In genomic region chr12:101974571-101974970, GRCm38 (mm10) we compare ENCODE assay signal across 9 mouse cellular contexts. TPM values are rescaled to one million over a fixed set of nuclear protein-coding genes. Genes with fewer than 3 reads are reported as not detected.
A peak's percentile ranks its signal among the peaks of the same experiment; 100 is the strongest.
DNase-seq lines count a peak whose midpoint lies in the region; ATAC-seq and TF ChIP-seq lines count a peak whose summit lies in the region.
"Had no signal": no experiment of that assay in that cellular context is flagged by ENCODE, and none has a peak within 500 bp of the region (broad histone marks: within the 10 kb centered on the region; RNA-seq: fewer than 3 reads in every experiment).

No protein-coding gene starts in this region.

- peaks cover 10% of the 10 kb centered on the region; the same call in 1 of the 2 replicates for H3K36me3 ChIP-seq in lung, embryonic 14.5 days (ENCODE audit: insufficient read depth)
- peaks cover 16% of the 10 kb centered on the region for H3K36me3 ChIP-seq in embryonic facial prominence, embryonic 13.5 days
- H3K36me3 ChIP-seq in limb, embryonic 10.5 days: peaks cover 24% of the 10 kb centered on the region
- H3K36me3 ChIP-seq in neural tube, embryonic 15.5 days: 0 out of 2 replicates have a peak, but pooled peaks cover 3% of the 10 kb centered on the region

- H3K4me2 ChIP-seq in lung, embryonic 14.5 days: peak overlapping the region; percentile 69
- peak overlapping the region; percentile 69 for H3K4me2 ChIP-seq in embryonic facial prominence, embryonic 13.5 days
- H3K4me2 ChIP-seq in neural tube, embryonic 15.5 days: peak overlapping the region; percentile 73

- H3K4me3 ChIP-seq in lung, embryonic 14.5 days (ENCODE audit: low read depth, low read length): peak overlapping the region; percentile 91
- H3K4me3 ChIP-seq in embryonic facial prominence, embryonic 13.5 days: peak overlapping the region; percentile 92
- H3K4me3 ChIP-seq in limb, embryonic 10.5 days: peak overlapping the region; percentile 98
- H3K4me3 ChIP-seq in neural tube, embryonic 15.5 days (replicated peaks): peak overlapping the region; percentile 86

- no peaks in the 10 kb centered on the region for H3K27me3 ChIP-seq in lung, embryonic 14.5 days (ENCODE audit: insufficient read depth, low read length)
- H3K27me3 ChIP-seq in embryonic facial prominence, embryonic 13.5 days: no peaks in the 10 kb centered on the region
- H3K27me3 ChIP-seq in limb, embryonic 10.5 days (ENCODE audit: low read depth, poor library complexity, severe bottlenecking): no peaks in the 10 kb centered on the region
- no peaks in the 10 kb centered on the region for H3K27me3 ChIP-seq in neural tube, embryonic 15.5 days (replicated peaks)

- no peaks in the 10 kb centered on the region; the same call in 1 of the 2 replicates for H3K4me1 ChIP-seq in lung, embryonic 14.5 days (ENCODE audit: insufficient read depth)
- peaks cover 27% of the 10 kb centered on the region for H3K4me1 ChIP-seq in embryonic facial prominence, embryonic 13.5 days
- H3K4me1 ChIP-seq in limb, embryonic 10.5 days: peaks cover 19% of the 10 kb centered on the region
- H3K4me1 ChIP-seq in neural tube, embryonic 15.5 days: peaks cover 29% of the 10 kb centered on the region

- ATAC-seq in lung, embryonic 14.5 days (ENCODE audit: insufficient read depth): no peak
- no peak for ATAC-seq in embryonic facial prominence, embryonic 13.5 days (ENCODE audit: insufficient number of reproducible peaks, insufficient read depth, low FRiP score, low TSS enrichment, low read depth)
- ATAC-seq in neural tube, embryonic 15.5 days (ENCODE audit: low FRiP score): no peak
- ATAC-seq in monocyte, adult 5-6 weeks (replicated peaks; ENCODE audit: insufficient number of reproducible peaks, low FRiP score, low TSS enrichment, poor library complexity, severe bottlenecking): no peak

- H3K27ac ChIP-seq in lung, embryonic 14.5 days (ENCODE audit: low read depth): 0 out of 2 replicates have a peak overlapping the region, but pooled peaks have one; percentile 94
- peak overlapping the region; percentile 94; the same call in 1 of the 2 replicates for H3K27ac ChIP-seq in embryonic facial prominence, embryonic 13.5 days
- peak overlapping the region; percentile 98; the same call in 1 of the 2 replicates for H3K27ac ChIP-seq in limb, embryonic 10.5 days
- peak overlapping the region; percentile 95; the same call in 1 of the 2 replicates for H3K27ac ChIP-seq in neural tube, embryonic 15.5 days (replicated peaks)

- DNase-seq in lung, embryonic 14.5 days: no peak
- no peak for DNase-seq in lung, postnatal 4 days
- DNase-seq in limb, embryonic 10.5 days (ENCODE audit: low spot score): no peak
- no peak for DNase-seq in left cerebral cortex, postnatal 4 days
- DNase-seq in cerebellum, postnatal 10 days: no peak
- DNase-seq: kidney, postnatal 36 days had no signal

- no peaks in the 10 kb centered on the region for H3K9me3 ChIP-seq in lung, embryonic 14.5 days (ENCODE audit: low read depth, low read length)
- H3K9me3 ChIP-seq in embryonic facial prominence, embryonic 13.5 days: no peaks in the 10 kb centered on the region
- no peaks in the 10 kb centered on the region for H3K9me3 ChIP-seq in limb, embryonic 10.5 days (replicated peaks)
- H3K9me3 ChIP-seq in neural tube, embryonic 15.5 days (replicated peaks): no peaks in the 10 kb centered on the region

- no peak for TF ChIP-seq CTCF in lung, embryonic 14.5 days (IDR thresholded peaks at IDR 0.05; ENCODE audit: low read depth)

- peak overlapping the region; percentile 95 for H3K9ac ChIP-seq in lung, embryonic 14.5 days
- H3K9ac ChIP-seq in embryonic facial prominence, embryonic 13.5 days: peak overlapping the region; percentile 95
- H3K9ac ChIP-seq in neural tube, embryonic 15.5 days (replicated peaks): peak overlapping the region; percentile 90

- intact Hi-C loops in left cerebral cortex, postnatal 4 days (cut with DNase I): no loop called here

- WGBS in lung, embryonic 14.5 days: 19% methylated on average over 1 of the region's 1 CpGs
- 19% methylated on average over 1 of the region's 1 CpGs for WGBS in embryonic facial prominence, embryonic 13.5 days
- 30% methylated on average over 1 of the region's 1 CpGs for WGBS in limb, embryonic 10.5 days
- WGBS in neural tube, embryonic 15.5 days: 8% methylated on average over 1 of the region's 1 CpGs

RNA-seq across cellular contexts. Expression of gene Cpsf2, which starts 1.2 kb away (rescaled TPM):
- 34.9 and 35.8 TPM in 2 replicates for polyA plus RNA-seq in lung, embryonic 14.5 days (2014; fragmentation: Nextera tagmentation; extraction: Ambion mirVana)
- polyA plus RNA-seq in embryonic facial prominence, embryonic 13.5 days (2015; fragmentation: Nextera tagmentation; extraction: Ambion mirVana): 30.8 and 32.3 TPM in 2 replicates
- polyA plus RNA-seq in limb, embryonic 10.5 days (2016; fragmentation: Nextera tagmentation; extraction: Ambion mirVana): 33.7 and 35.7 TPM in 2 replicates
- 28.9 and 29.0 TPM in 2 replicates for polyA plus RNA-seq in neural tube, embryonic 15.5 days (2015; fragmentation: Nextera tagmentation; extraction: Ambion mirVana)
- total RNA-seq in monocyte, adult 5-6 weeks (2017): 38.9 to 40.6 TPM (median 39.6 TPM) in 3 replicates
- 10 to 100 TPM; 37.5 to 40.5 TPM for total RNA-seq in left cerebral cortex, postnatal 4 days (2021)

RNA-seq across cellular contexts. Expression of gene Atxn3, which starts 16.5 kb away (rescaled TPM):
- 14.5 and 15.9 TPM in 2 replicates for polyA plus RNA-seq in lung, embryonic 14.5 days (2014; fragmentation: Nextera tagmentation; extraction: Ambion mirVana)
- 10.7 and 12.4 TPM in 2 replicates for polyA plus RNA-seq in embryonic facial prominence, embryonic 13.5 days (2015; fragmentation: Nextera tagmentation; extraction: Ambion mirVana)
- 8.3 and 8.8 TPM in 2 replicates for polyA plus RNA-seq in limb, embryonic 10.5 days (2016; fragmentation: Nextera tagmentation; extraction: Ambion mirVana)
- polyA plus RNA-seq in neural tube, embryonic 15.5 days (2015; fragmentation: Nextera tagmentation; extraction: Ambion mirVana): 9.8 and 12.5 TPM in 2 replicates
- total RNA-seq in monocyte, adult 5-6 weeks (2017): 48.3 to 49.7 TPM (median 49.6 TPM) in 3 replicates
- total RNA-seq in left cerebral cortex, postnatal 4 days (2021): 10 to 100 TPM; 15.1 to 18.7 TPM
